Mouse (Mus musculus): ENCODE data around the gene Nploc4.
"Not testable (repeated sequence)": the region's sequence is repeated elsewhere in the genome, so short reads cannot be mapped to it uniquely, and the experiment has no call there.

- 0 out of 2 replicates have a peak, but pooled peaks have one; percentile 0 for TF ChIP-seq CTCF (IDR thresholded peaks at IDR 0.05; ENCODE audit: low read depth, low read length)
- not testable (repeated sequence) for TF ChIP-seq POLR2A (IDR thresholded peaks at IDR 0.05; ENCODE audit: extremely low read depth, insufficient read depth, low read length)
Measured at GRCm38 (mm10) chr11:120413621-120414020, 23.9 kb downstream of the Nploc4 start.
